In genomic region chr7:24237040-24237791, GRCm38 (mm10) we compare ENCODE assay signal across 8 mouse cellular contexts. TPM values are rescaled to one million over a fixed set of nuclear protein-coding genes. Genes with fewer than 3 reads are reported as not detected.
A peak's percentile ranks its signal among the peaks of the same experiment; 100 is the strongest.
DNase-seq lines count a peak whose midpoint lies in the region; ATAC-seq and TF ChIP-seq lines count a peak whose summit lies in the region.

TSS of gene Zfp109 (minus strand) at chr7:24237560.

- no peaks in the 10 kb centered on the region for H3K9me3 ChIP-seq in hindbrain, embryonic 11.5 days (ENCODE audit: control insufficient read depth, low read length)
- no peaks in the 10 kb centered on the region for H3K9me3 ChIP-seq in lung, embryonic 14.5 days (ENCODE audit: low read depth, low read length)

- H3K27ac ChIP-seq in hindbrain, embryonic 11.5 days (ENCODE audit: low read depth, low read length) = no peak within 1 kb of the TSS
- H3K27ac ChIP-seq in lung, embryonic 14.5 days (ENCODE audit: low read depth) = no peak within 1 kb of the TSS
- H3K27ac ChIP-seq in olfactory bulb, adult 2 months (ENCODE audit: insufficient read depth, low read depth, low read length) = 0 out of 2 replicates have a peak within 1 kb of the TSS, but pooled peaks have one; percentile 43

- H3K4me1 ChIP-seq in hindbrain, embryonic 11.5 days (replicated peaks; ENCODE audit: control insufficient read depth, insufficient read depth, low read length) = no peaks in the 10 kb centered on the region
- peaks cover 6% of the 10 kb centered on the region; the same call in 1 of the 2 replicates for H3K4me1 ChIP-seq in lung, embryonic 14.5 days (ENCODE audit: insufficient read depth)
- H3K4me1 ChIP-seq in olfactory bulb, adult 2 months (ENCODE audit: control insufficient read depth, insufficient read depth, low read length) = peaks cover 4% of the 10 kb centered on the region; the same call in 1 of the 2 replicates

- no peaks in the 10 kb centered on the region for H3K27me3 ChIP-seq in hindbrain, embryonic 11.5 days (ENCODE audit: control insufficient read depth, insufficient read depth, low read length)
- no peaks in the 10 kb centered on the region for H3K27me3 ChIP-seq in lung, embryonic 14.5 days (ENCODE audit: insufficient read depth, low read length)

- TF ChIP-seq POLR2A in olfactory bulb, adult 2 months (IDR thresholded peaks at IDR 0.05; ENCODE audit: insufficient read depth, low read depth, low read length) = peak; percentile 44; the same call in 1 of the 2 replicates

- no peaks in the 10 kb centered on the region for H3K36me3 ChIP-seq in hindbrain, embryonic 11.5 days (ENCODE audit: control insufficient read depth, insufficient read depth, low read length)
- peaks cover 10% of the 10 kb centered on the region; the same call in 1 of the 2 replicates for H3K36me3 ChIP-seq in lung, embryonic 14.5 days (ENCODE audit: insufficient read depth)

- WGBS in hindbrain, embryonic 11.5 days = 5% methylated on average over 28 of the region's 28 CpGs
- WGBS in lung, embryonic 14.5 days = 4% methylated on average over 28 of the region's 28 CpGs
- WGBS in olfactory bulb, adult 2 months = 5% methylated on average over 28 of the region's 28 CpGs

- 0 out of 2 replicates have a peak, but pooled peaks have one; percentile 14 for TF ChIP-seq CTCF in lung, embryonic 14.5 days (IDR thresholded peaks at IDR 0.05; ENCODE audit: low read depth)
- no peak for TF ChIP-seq CTCF in olfactory bulb, adult 2 months (IDR thresholded peaks at IDR 0.05; ENCODE audit: insufficient read depth, low read depth, low read length)

- peak within 1 kb of the TSS; percentile 74 for H3K4me3 ChIP-seq in hindbrain, embryonic 11.5 days (ENCODE audit: low read depth, low read length)
- H3K4me3 ChIP-seq in lung, embryonic 14.5 days (ENCODE audit: low read depth, low read length) = peak within 1 kb of the TSS; percentile 70
- H3K4me3 ChIP-seq in olfactory bulb, adult 2 months (ENCODE audit: insufficient read depth, low read depth, low read length) = peak within 1 kb of the TSS; percentile 99

- H3K9ac ChIP-seq in hindbrain, embryonic 11.5 days (ENCODE audit: low read depth, low read length) = peak within 1 kb of the TSS; percentile 77
- H3K9ac ChIP-seq in lung, embryonic 14.5 days = peak within 1 kb of the TSS; percentile 68

- peak within 1 kb of the TSS; percentile 66 for H3K4me2 ChIP-seq in hindbrain, embryonic 11.5 days (replicated peaks; ENCODE audit: low read depth, low read length)
- peak within 1 kb of the TSS; percentile 76 for H3K4me2 ChIP-seq in lung, embryonic 14.5 days

- peak; percentile 74 for DNase-seq in NIH3T3 (ENCODE audit: low read depth)
- DNase-seq in cerebellum, adult 8-10 months = peak; percentile 65
- DNase-seq in frontal cortex, adult 2 months (ENCODE audit: extremely low spot score in 1 of 2, low spot score in 1 of 2) = peak; percentile 46 to 84
- peak; percentile 80 for DNase-seq in hindbrain, embryonic 11.5 days (ENCODE audit: low spot score)
- DNase-seq in layer of hippocampus, adult 9-10 months (ENCODE audit: low spot score) = peak; percentile 36
- DNase-seq in lung, embryonic 14.5 days = peak; percentile 85
- peak; percentile 58 for DNase-seq in thymus, postnatal 0 days (ENCODE audit: low spot score)

- peak; percentile 94 for ATAC-seq in hindbrain, embryonic 11.5 days (ENCODE audit: low FRiP score)
- ATAC-seq in lung, embryonic 14.5 days (ENCODE audit: insufficient read depth) = peak; percentile 94

RNA-seq across cellular contexts. Expression of gene Zfp109, which starts in this region (rescaled TPM):
- polyA plus RNA-seq in frontal cortex, adult 2 months (2012; rRNA removed) = 4.4 and 4.5 TPM in 2 replicates
- polyA plus RNA-seq in hindbrain, embryonic 11.5 days (2014; fragmentation: Nextera tagmentation; extraction: Ambion mirVana) = 4.9 and 6.1 TPM in 2 replicates
- polyA plus RNA-seq in lung, embryonic 14.5 days (2014; fragmentation: Nextera tagmentation; extraction: Ambion mirVana) = 4.3 and 4.8 TPM in 2 replicates
- polyA plus RNA-seq in olfactory bulb, adult 2 months (2012; ENCODE audit: insufficient read depth, insufficient read length, low replicate concordance, missing spikeins) = not detected in 2 replicates
- polyA plus RNA-seq in thymus, postnatal 0 days (2015; fragmentation: Nextera tagmentation; extraction: Ambion mirVana) = 1.7 and 2.4 TPM in 2 replicates
